Mouse (Mus musculus): Measurements from ENCODE around the gene B4galt1. TPM values are rescaled to one million over a fixed set of nuclear protein-coding genes. Genes with fewer than 3 reads are reported as not detected.
A peak's percentile ranks its signal among the peaks of the same experiment; 100 is the strongest.

The B4galt1 gene
- polyA plus RNA-seq, 1 experiment from 2014 or later, result 60.6 TPM

DNA sequence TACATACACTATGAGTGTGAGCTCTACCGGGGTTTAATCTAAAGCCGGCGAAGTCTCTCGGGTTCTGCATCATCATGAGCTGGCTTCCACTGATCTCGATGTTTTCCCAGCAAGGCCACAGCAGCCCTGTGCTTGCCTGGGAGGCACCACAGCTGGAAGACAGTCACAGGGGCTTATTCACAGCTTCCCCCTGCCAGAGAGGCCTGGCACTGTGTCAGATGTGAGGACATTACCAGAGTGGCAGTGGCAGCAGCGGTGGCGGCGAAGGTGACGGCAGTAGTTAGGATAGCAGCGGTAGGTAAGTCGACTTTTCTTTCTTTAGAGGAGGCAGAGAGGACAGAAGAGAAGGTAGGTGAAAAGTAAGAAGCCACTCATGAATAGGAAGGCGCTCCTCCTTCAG lies 35.9 kb downstream of the B4galt1 start:
- no peak overlapping the region for H3K4me2 ChIP-seq (ENCODE audit: low read length)
- peaks cover 76% of the 10 kb centered on the region for H3K36me3 ChIP-seq (ENCODE audit: control insufficient read depth, insufficient read depth, low read length)
- no peak overlapping the region for H3K4me3 ChIP-seq (ENCODE audit: control insufficient read depth in 1 of 2, insufficient read depth in 1 of 2, low read depth in 1 of 2, low read length in 2 of 2)
- no peak for ATAC-seq (ENCODE audit: insufficient number of reproducible peaks, insufficient read depth, low FRiP score, low read depth)
- no peaks in the 10 kb centered on the region for H3K27me3 ChIP-seq (ENCODE audit: control insufficient read depth, insufficient read depth, low read length)
- H3K9ac ChIP-seq (ENCODE audit: low read length), result no peak overlapping the region
- WGBS, result 79% methylated on average over 12 of the region's 12 CpGs
- peak overlapping the region in 1 of 2 experiments; percentile 38; a peak in 1 of 4 replicates for H3K27ac ChIP-seq (replicated peaks in 1 of 2; ENCODE audit: control insufficient read depth in 1 of 2, insufficient read depth in 1 of 2, low read depth in 2 of 2, low read length in 2 of 2)
- H3K4me1 ChIP-seq (ENCODE audit: control insufficient read depth in 2 of 2, insufficient read depth in 2 of 2, low read length in 2 of 2), result peaks cover 30 to 52% of the 10 kb centered on the region in 2 experiments
- no peaks in the 10 kb centered on the region for H3K9me3 ChIP-seq (ENCODE audit: control insufficient read depth, low read length)

GRCm38 (mm10) chr4:40815775-40816372 lies 37.9 kb downstream of the B4galt1 start:
- Histone ChIP-seq H3K4me2 (ENCODE audit: low read length) (no peak overlapping the region), H3K9me3 (ENCODE audit: control insufficient read depth, low read length) (no peaks in the 10 kb centered on the region), H3K9ac (ENCODE audit: low read length) (0 out of 2 replicates have a peak overlapping the region, but pooled peaks have one; percentile 3), H3K4me3 (ENCODE audit: control insufficient read depth in 1 of 2, insufficient read depth in 1 of 2, low read depth in 1 of 2, low read length in 2 of 2) (no peak overlapping the region), H3K27ac (replicated peaks in 1 of 2; ENCODE audit: control insufficient read depth in 1 of 2, insufficient read depth in 1 of 2, low read depth in 2 of 2, low read length in 2 of 2) (no peak overlapping the region), H3K4me1 (ENCODE audit: control insufficient read depth in 2 of 2, insufficient read depth in 2 of 2, low read length in 2 of 2) (peaks cover 34 to 42% of the 10 kb centered on the region in 2 experiments), H3K27me3 (ENCODE audit: control insufficient read depth, insufficient read depth, low read length) (no peaks in the 10 kb centered on the region), H3K36me3 (ENCODE audit: control insufficient read depth, insufficient read depth, low read length) (peaks cover 86% of the 10 kb centered on the region)
- no peak for ATAC-seq (ENCODE audit: insufficient number of reproducible peaks, insufficient read depth, low FRiP score, low read depth)
- 43% methylated on average over 12 of the region's 12 CpGs for WGBS

GRCm38 (mm10) chr4:40815120-40815519 lies 38.7 kb downstream of the B4galt1 start:
- peaks cover 87% of the 10 kb centered on the region for H3K36me3 ChIP-seq (ENCODE audit: control insufficient read depth, insufficient read depth, low read length)
- WGBS, result 69% methylated on average over 3 of the region's 3 CpGs
- no peak overlapping the region for H3K9ac ChIP-seq (ENCODE audit: low read length)
- no peaks in the 10 kb centered on the region for H3K27me3 ChIP-seq (ENCODE audit: control insufficient read depth, insufficient read depth, low read length)
- H3K4me1 ChIP-seq (ENCODE audit: control insufficient read depth in 2 of 2, insufficient read depth in 2 of 2, low read length in 2 of 2), result peaks cover 30 to 34% of the 10 kb centered on the region in 2 experiments
- peak overlapping the region in 1 of 2 experiments; percentile 28; a peak in 1 of 4 replicates for H3K27ac ChIP-seq (replicated peaks in 1 of 2; ENCODE audit: control insufficient read depth in 1 of 2, insufficient read depth in 1 of 2, low read depth in 2 of 2, low read length in 2 of 2)
- H3K4me3 ChIP-seq (ENCODE audit: control insufficient read depth in 1 of 2, insufficient read depth in 1 of 2, low read depth in 1 of 2, low read length in 2 of 2), result no peak overlapping the region
- no peak for ATAC-seq (ENCODE audit: insufficient number of reproducible peaks, insufficient read depth, low FRiP score, low read depth)
- no peaks in the 10 kb centered on the region for H3K9me3 ChIP-seq (ENCODE audit: control insufficient read depth, low read length)
- no peak overlapping the region for H3K4me2 ChIP-seq (ENCODE audit: low read length)

DNA sequence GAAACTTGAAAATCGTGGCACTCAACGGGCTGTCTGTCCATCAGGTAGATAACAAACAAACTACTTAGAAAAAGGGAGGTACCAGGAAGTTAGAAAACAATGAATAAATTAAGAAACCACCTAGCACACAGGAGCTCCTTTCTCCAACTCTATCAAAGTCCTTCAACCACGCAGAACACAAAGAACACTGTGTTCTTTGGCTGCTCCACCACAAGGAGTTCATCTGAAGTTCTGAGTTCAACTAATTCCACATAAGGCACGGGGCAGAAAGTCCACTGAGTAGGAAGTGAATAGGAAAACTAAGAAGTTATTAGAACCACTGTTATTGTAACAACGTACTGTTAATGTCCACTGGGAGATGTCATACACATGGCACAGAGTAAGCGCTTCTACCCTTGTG lies 39.4 kb downstream of the B4galt1 start:
- ATAC-seq (ENCODE audit: insufficient number of reproducible peaks, insufficient read depth, low FRiP score, low read depth), result no peak
- Histone ChIP-seq H3K27me3 (ENCODE audit: control insufficient read depth, insufficient read depth, low read length) (no peaks in the 10 kb centered on the region), H3K36me3 (ENCODE audit: control insufficient read depth, insufficient read depth, low read length) (peaks cover 92% of the 10 kb centered on the region), H3K9ac (ENCODE audit: low read length) (no peak overlapping the region), H3K9me3 (ENCODE audit: control insufficient read depth, low read length) (no peaks in the 10 kb centered on the region), H3K4me2 (ENCODE audit: low read length) (no peak overlapping the region), H3K4me1 (ENCODE audit: control insufficient read depth in 2 of 2, insufficient read depth in 2 of 2, low read length in 2 of 2) (peaks cover 25 to 26% of the 10 kb centered on the region in 2 experiments), H3K4me3 (ENCODE audit: control insufficient read depth in 1 of 2, insufficient read depth in 1 of 2, low read depth in 1 of 2, low read length in 2 of 2) (no peak overlapping the region), H3K27ac (replicated peaks in 1 of 2; ENCODE audit: control insufficient read depth in 1 of 2, insufficient read depth in 1 of 2, low read depth in 2 of 2, low read length in 2 of 2) (no peak overlapping the region)
- WGBS, result 79% methylated on average over 6 of the region's 6 CpGs

GRCm38 (mm10) chr4:40812891-40813290 lies 40.9 kb downstream of the B4galt1 start:
- Histone ChIP-seq H3K9me3 (ENCODE audit: control insufficient read depth, low read length) (no peaks in the 10 kb centered on the region), H3K4me1 (ENCODE audit: control insufficient read depth in 2 of 2, insufficient read depth in 2 of 2, low read length in 2 of 2) (peaks cover 10 to 13% of the 10 kb centered on the region in 2 experiments; a peak in 3 of 4 replicates), H3K4me2 (ENCODE audit: low read length) (no peak overlapping the region), H3K36me3 (ENCODE audit: control insufficient read depth, insufficient read depth, low read length) (peaks cover 98% of the 10 kb centered on the region), H3K9ac (ENCODE audit: low read length) (no peak overlapping the region), H3K27ac (replicated peaks in 1 of 2; ENCODE audit: control insufficient read depth in 1 of 2, insufficient read depth in 1 of 2, low read depth in 2 of 2, low read length in 2 of 2) (no peak overlapping the region), H3K27me3 (ENCODE audit: control insufficient read depth, insufficient read depth, low read length) (no peaks in the 10 kb centered on the region), H3K4me3 (ENCODE audit: control insufficient read depth in 1 of 2, insufficient read depth in 1 of 2, low read depth in 1 of 2, low read length in 2 of 2) (no peak overlapping the region)
- WGBS, result 96% methylated on average over 1 of the region's 1 CpGs
- ATAC-seq (ENCODE audit: insufficient number of reproducible peaks, insufficient read depth, low FRiP score, low read depth), result no peak

DNA sequence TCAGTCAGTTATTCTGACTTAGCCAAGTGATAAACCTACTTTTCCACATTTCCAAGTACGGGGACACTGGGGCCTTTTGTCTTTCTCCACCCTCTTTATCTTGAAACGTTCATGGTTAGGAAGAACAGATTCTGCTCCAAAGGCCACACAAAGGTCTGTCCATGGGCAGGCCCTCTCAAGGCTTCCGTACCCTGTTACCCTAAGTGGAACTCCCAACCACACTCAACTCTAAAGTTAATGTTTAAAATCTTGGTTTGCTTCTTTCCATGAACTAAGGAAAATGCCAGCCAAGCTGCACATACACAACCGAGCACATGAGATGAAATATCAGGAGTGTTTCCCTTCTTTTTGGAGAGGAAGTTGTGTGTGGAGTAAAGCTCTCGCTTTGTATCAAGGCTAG lies 43.3 kb downstream of the B4galt1 start:
- ATAC-seq (ENCODE audit: insufficient number of reproducible peaks, insufficient read depth, low FRiP score, low read depth), result no peak
- Histone ChIP-seq H3K4me1 (ENCODE audit: control insufficient read depth in 2 of 2, insufficient read depth in 2 of 2, low read length in 2 of 2) (peaks cover 3 to 6% of the 10 kb centered on the region in 2 experiments; a peak in 2 of 4 replicates), H3K27ac (replicated peaks in 1 of 2; ENCODE audit: control insufficient read depth in 1 of 2, insufficient read depth in 1 of 2, low read depth in 2 of 2, low read length in 2 of 2) (no peak overlapping the region), H3K9me3 (ENCODE audit: control insufficient read depth, low read length) (no peaks in the 10 kb centered on the region), H3K4me2 (ENCODE audit: low read length) (no peak overlapping the region), H3K36me3 (ENCODE audit: control insufficient read depth, insufficient read depth, low read length) (peaks cover 100% of the 10 kb centered on the region), H3K4me3 (ENCODE audit: control insufficient read depth in 1 of 2, insufficient read depth in 1 of 2, low read depth in 1 of 2, low read length in 2 of 2) (no peak overlapping the region), H3K9ac (ENCODE audit: low read length) (no peak overlapping the region), H3K27me3 (ENCODE audit: control insufficient read depth, insufficient read depth, low read length) (no peaks in the 10 kb centered on the region)
- 71% methylated on average over 5 of the region's 5 CpGs for WGBS

DNA sequence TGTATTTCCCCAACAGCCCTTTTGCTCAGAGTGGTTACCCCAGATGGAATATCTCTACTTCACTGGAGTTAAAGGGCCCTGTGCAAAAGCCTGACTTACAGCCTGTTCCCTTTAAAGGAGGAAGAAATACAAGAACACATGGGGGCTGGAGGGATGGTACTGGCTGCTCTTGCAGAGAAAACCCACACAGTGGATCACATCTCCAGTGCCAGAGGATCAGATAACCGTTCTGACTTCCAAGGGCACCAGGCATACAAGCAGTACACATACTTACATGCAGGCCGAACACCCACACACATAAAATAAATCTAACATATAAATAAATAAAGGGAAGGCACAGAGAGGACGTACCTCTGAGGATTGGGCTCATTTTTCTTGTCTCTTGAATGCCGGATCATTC lies 46.4 kb downstream of the B4galt1 start:
- no peaks in the 10 kb centered on the region for H3K9me3 ChIP-seq (ENCODE audit: control insufficient read depth, low read length)
- WGBS, result 83% methylated on average over 4 of the region's 4 CpGs
- ATAC-seq (ENCODE audit: insufficient number of reproducible peaks, insufficient read depth, low FRiP score, low read depth), result no peak
- H3K4me3 ChIP-seq (ENCODE audit: control insufficient read depth in 1 of 2, insufficient read depth in 1 of 2, low read depth in 1 of 2, low read length in 2 of 2), result no peak overlapping the region
- H3K4me2 ChIP-seq (ENCODE audit: low read length), result no peak overlapping the region
- H3K27ac ChIP-seq (replicated peaks in 1 of 2; ENCODE audit: control insufficient read depth in 1 of 2, insufficient read depth in 1 of 2, low read depth in 2 of 2, low read length in 2 of 2), result no peak overlapping the region
- H3K27me3 ChIP-seq (ENCODE audit: control insufficient read depth, insufficient read depth, low read length), result no peaks in the 10 kb centered on the region
- H3K36me3 ChIP-seq (ENCODE audit: control insufficient read depth, insufficient read depth, low read length), result peaks cover 100% of the 10 kb centered on the region
- H3K4me1 ChIP-seq (ENCODE audit: control insufficient read depth in 2 of 2, insufficient read depth in 2 of 2, low read length in 2 of 2), result peaks cover 5 to 10% of the 10 kb centered on the region in 2 experiments; a peak in 2 of 4 replicates
- H3K9ac ChIP-seq (ENCODE audit: low read length), result no peak overlapping the region

- no peaks in the 10 kb centered on the region for H3K27me3 ChIP-seq (ENCODE audit: control insufficient read depth, insufficient read depth, low read length)
- H3K4me3 ChIP-seq (ENCODE audit: control insufficient read depth in 1 of 2, insufficient read depth in 1 of 2, low read depth in 1 of 2, low read length in 2 of 2), result no peak overlapping the region
- H3K4me1 ChIP-seq (ENCODE audit: control insufficient read depth in 2 of 2, insufficient read depth in 2 of 2, low read length in 2 of 2), result peaks cover 2 to 12% of the 10 kb centered on the region in 2 experiments; a peak in 2 of 4 replicates
- H3K27ac ChIP-seq (replicated peaks in 1 of 2; ENCODE audit: control insufficient read depth in 1 of 2, insufficient read depth in 1 of 2, low read depth in 2 of 2, low read length in 2 of 2), result no peak overlapping the region
- 82% methylated on average over 8 of the region's 8 CpGs for WGBS
- H3K9me3 ChIP-seq (ENCODE audit: control insufficient read depth, low read length), result no peaks in the 10 kb centered on the region
- ATAC-seq (ENCODE audit: insufficient number of reproducible peaks, insufficient read depth, low FRiP score, low read depth), result no peak
- peaks cover 91% of the 10 kb centered on the region for H3K36me3 ChIP-seq (ENCODE audit: control insufficient read depth, insufficient read depth, low read length)
- no peak overlapping the region for H3K4me2 ChIP-seq (ENCODE audit: low read length)
- H3K9ac ChIP-seq (ENCODE audit: low read length), result no peak overlapping the region
These were observed 48.4 kb downstream of the B4galt1 start for GRCm38 (mm10) chr4:40805401-40805800.

Measured in heart, embryonic 14.5 days (tissue).